Mouse (Mus musculus) right cerebral cortex, postnatal 10 days (tissue): ENCODE results near the gene BC117090.
"Not testable (repeated sequence)": the region's sequence is repeated elsewhere in the genome, so short reads cannot be mapped to it uniquely, and the experiment has no call there.

Experiments used
- DNase-seq, 2 experiments: peaks; one replicate each; pipeline ENCODE4 v3.0.0; 2021; ENCODE audit warnings: low spot score in 2 of 2

Gene BC117090

GRCm38 (mm10) chr16:36334232-36334631 lies at the start of gene BC117090:
TSS of gene BC117090 (minus strand) at chr16:36334332.
- DNase-seq = no peak

DNA sequence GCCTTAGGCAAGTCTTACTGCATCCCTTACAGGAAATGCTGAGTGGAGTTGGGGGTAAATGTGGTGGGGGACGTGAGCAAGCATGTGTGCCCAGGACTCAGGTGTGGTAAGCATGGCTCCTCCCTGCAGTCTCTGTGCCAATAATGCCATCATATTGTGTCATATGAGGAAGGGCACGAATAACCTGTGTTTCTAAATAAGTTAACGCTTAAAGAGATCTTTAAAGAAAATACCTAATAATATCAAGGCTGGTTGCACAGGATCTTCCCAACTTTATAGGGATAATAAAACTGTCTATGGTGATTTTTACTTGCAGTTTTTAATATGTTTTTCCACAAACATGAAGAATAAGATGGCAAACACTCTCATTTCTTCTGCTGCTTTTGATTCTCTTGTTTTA lies 33.5 kb upstream of the BC117090 start, which contains the start of gene BC100530:
BC100530 (minus strand) TSS at position 101 of the 400 bp plus-strand sequence.
- DNase-seq = not testable (repeated sequence)

DNA sequence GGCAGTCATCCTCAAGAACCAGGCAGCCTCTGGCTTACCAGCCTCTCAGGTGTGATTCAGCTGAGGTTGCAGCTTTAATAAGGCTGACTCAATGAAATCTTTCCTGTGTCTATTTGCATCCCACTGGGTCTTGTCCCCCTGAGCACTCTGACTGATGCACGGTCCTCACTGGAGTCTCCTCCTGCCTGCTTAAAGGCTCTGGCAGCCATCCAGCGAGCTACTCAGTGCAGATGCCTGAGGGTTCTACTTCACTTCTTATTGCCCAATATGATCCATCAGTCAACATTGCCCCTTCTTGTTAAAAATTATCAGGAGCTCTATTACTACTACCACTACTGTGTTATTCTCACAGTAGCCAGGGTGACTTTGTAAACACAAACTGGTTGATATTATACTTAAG lies 3.0 kb upstream of the BC117090 start:
- DNase-seq = no peak

- DNase-seq = no peak
Measured at GRCm38 (mm10) chr16:36319286-36319685, 14.8 kb downstream of the BC117090 start.

GRCm38 (mm10) chr16:36316111-36316510 lies 18.0 kb downstream of the BC117090 start:
- DNase-seq = not testable (repeated sequence)

DNA sequence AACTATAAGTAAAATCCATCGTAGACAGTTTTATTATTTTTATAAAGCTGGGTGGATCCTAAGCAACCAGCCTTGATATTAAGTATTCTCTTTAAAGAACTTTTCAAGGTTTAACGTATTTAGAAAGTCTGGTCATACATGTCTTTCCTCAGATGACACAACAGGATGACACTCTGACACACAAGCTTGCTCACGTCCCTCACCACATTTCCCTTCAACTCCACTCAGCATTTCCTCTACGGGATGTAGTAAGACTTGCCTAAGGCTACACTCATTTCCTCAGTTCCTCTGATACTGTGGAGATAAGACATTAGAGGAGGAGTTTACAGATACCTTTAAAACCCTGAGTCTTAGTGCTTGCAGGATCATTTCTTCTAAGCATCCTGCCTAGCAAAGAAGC lies 26.5 kb downstream of the BC117090 start:
- DNase-seq = no peak

GRCm38 (mm10) chr16:36289140-36289539 lies 45.0 kb downstream of the BC117090 start:
- no peak for DNase-seq

DNA sequence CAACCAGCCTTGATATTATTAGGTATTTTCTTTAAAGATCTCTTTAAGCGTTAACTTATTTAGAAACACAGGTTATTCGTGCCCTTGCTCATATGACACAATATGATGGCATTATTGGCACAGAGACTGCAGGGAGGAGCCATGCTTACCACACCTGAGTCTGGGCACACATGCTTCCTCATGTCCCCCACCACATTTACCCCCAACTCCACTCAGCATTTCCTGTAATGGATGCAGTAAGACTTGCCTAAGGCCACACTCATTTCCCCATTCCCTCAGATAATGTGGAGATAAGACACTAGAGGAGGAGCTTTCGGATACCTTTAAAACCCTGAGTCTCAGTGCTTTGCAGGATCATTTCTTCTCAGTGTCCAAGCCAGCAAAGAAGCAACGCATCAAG lies 57.3 kb downstream of the BC117090 start, which contains the start of gene Stfa1:
Stfa1 (plus strand) TSS at position 156 of the 400 bp plus-strand sequence.
- DNase-seq = not testable (repeated sequence)
